Mouse (Mus musculus) heart, embryonic 16.5 days (tissue): ENCODE measurements at regions not wholly inside any gene's neighbourhood (a gene's known extent, or its start where the extent isn't known, plus 50 kb on each side); places are given as distances from the start of the nearest gene placed in this dataset.

ENCODE experiments used
- ATAC-seq: fragments of 200-750 bp; cut with Nextera tagmentation; replicated peaks from 2 replicates; pipeline ENCODE4 v1.8.0; 2017; ENCODE audit warnings: moderate number of reproducible peaks; ENCODE audit not compliant: insufficient read depth, low FRiP score; ENCODE audit errors: extremely low read depth
- H3K27ac ChIP-seq: fragments of 300-500 bp; sonication (generic); 2 replicates; pipeline ENCODE4 v1.5.1; 2014; ENCODE audit warnings: mild to moderate bottlenecking, low read length, control low read depth, moderate library complexity
- H3K27me3 ChIP-seq: fragments of 300-500 bp; sonication (generic); 2 replicates; pipeline ENCODE4 v1.6.1; 2014; ENCODE audit warnings: low read length, mixed read lengths; ENCODE audit not compliant: control insufficient read depth, insufficient read depth
- H3K36me3 ChIP-seq: fragments of 300-500 bp; sonication (generic); 2 replicates; pipeline ENCODE4 v1.6.1; 2014; ENCODE audit not compliant: control insufficient read depth, insufficient read depth
- H3K4me1 ChIP-seq: fragments of 300-500 bp; sonication (generic); 2 replicates; pipeline ENCODE4 v1.6.1; 2014; ENCODE audit warnings: low read length, mixed read lengths; ENCODE audit not compliant: control insufficient read depth, insufficient read depth
- H3K4me2 ChIP-seq: fragments of 300-500 bp; sonication (generic); 2 replicates; pipeline ENCODE4 v1.6.1; 2014; ENCODE audit warnings: low read depth, mild to moderate bottlenecking, control low read depth, low read length
- H3K4me3 ChIP-seq: fragments of 300-500 bp; sonication (generic); 2 replicates; pipeline ENCODE4 v1.5.1; 2014; ENCODE audit warnings: mild to moderate bottlenecking, control low read depth, low read length
- H3K9ac ChIP-seq: fragments of 300-500 bp; sonication (generic); 2 replicates; pipeline ENCODE4 v1.6.1; 2014; ENCODE audit warnings: low read length, control low read depth
- H3K9me3 ChIP-seq: fragments of 300-500 bp; sonication (generic); replicated peaks from 2 replicates; pipeline ENCODE4 v1.6.1; 2016; ENCODE audit warnings: low read length; ENCODE audit not compliant: control insufficient read depth
- WGBS: fragments of 180-500 bp; shearing (Covaris S2); extraction: QIAGEN DNeasy Blood & Tissue Kit; methylation state at CpG from one replicate; pipeline ENCODE4 v1.1.7; 2014; 5-methylcytosine and 5-hydroxymethylcytosine counted together

- no peaks in the 10 kb centered on the region for H3K36me3 ChIP-seq
- no peak for ATAC-seq
- H3K27ac ChIP-seq: no peak overlapping the region
- no peaks in the 10 kb centered on the region for H3K4me1 ChIP-seq
- 64% methylated on average over 10 of the region's 10 CpGs for WGBS
- H3K4me3 ChIP-seq: no peak overlapping the region
- no peaks in the 10 kb centered on the region for H3K9me3 ChIP-seq
- no peaks in the 10 kb centered on the region; the same call in 1 of the 2 replicates for H3K27me3 ChIP-seq
- no peak overlapping the region for H3K4me2 ChIP-seq
- H3K9ac ChIP-seq: no peak overlapping the region
These were observed 337.0 kb downstream of the Ptpru start for GRCm38 (mm10) chr4:131500928-131501650.

- no peaks in the 10 kb centered on the region for H3K27me3 ChIP-seq
- no peaks in the 10 kb centered on the region for H3K36me3 ChIP-seq
- H3K4me1 ChIP-seq: no peaks in the 10 kb centered on the region
- 60% methylated on average over 7 of the region's 7 CpGs for WGBS
- ATAC-seq: no peak
- H3K4me2 ChIP-seq: no peak overlapping the region
- no peak overlapping the region for H3K27ac ChIP-seq
- no peaks in the 10 kb centered on the region for H3K9me3 ChIP-seq
- no peak overlapping the region for H3K9ac ChIP-seq
- no peak overlapping the region for H3K4me3 ChIP-seq
These were observed 329.9 kb downstream of the Ptpru start for GRCm38 (mm10) chr4:131508154-131508553.

- Histone ChIP-seq H3K27ac (no peak overlapping the region), H3K4me3 (no peak overlapping the region), H3K4me1 (no peaks in the 10 kb centered on the region), H3K4me2 (no peak overlapping the region), H3K9me3 (no peaks in the 10 kb centered on the region), H3K36me3 (no peaks in the 10 kb centered on the region), H3K9ac (no peak overlapping the region), H3K27me3 (no peaks in the 10 kb centered on the region)
- no peak for ATAC-seq
- WGBS: 71% methylated on average over 3 of the region's 3 CpGs
These were observed 326.5 kb downstream of the Ptpru start for GRCm38 (mm10) chr4:131511586-131511985.

GRCm38 (mm10) chr4:131512768-131513167 is 325.3 kb downstream of the Ptpru start:
- Histone ChIP-seq H3K9ac (no peak overlapping the region), H3K4me3 (no peak overlapping the region), H3K4me1 (no peaks in the 10 kb centered on the region), H3K27me3 (no peaks in the 10 kb centered on the region), H3K36me3 (no peaks in the 10 kb centered on the region), H3K9me3 (no peaks in the 10 kb centered on the region), H3K4me2 (no peak overlapping the region), H3K27ac (no peak overlapping the region)
- no peak for ATAC-seq
- WGBS: 54% methylated on average over 7 of the region's 7 CpGs

GRCm38 (mm10) chr4:131520636-131521306 is 317.3 kb downstream of the Ptpru start:
- Histone ChIP-seq H3K9me3 (no peaks in the 10 kb centered on the region), H3K4me1 (no peaks in the 10 kb centered on the region), H3K4me2 (no peak overlapping the region), H3K27me3 (no peaks in the 10 kb centered on the region), H3K9ac (no peak overlapping the region), H3K36me3 (no peaks in the 10 kb centered on the region), H3K27ac (no peak overlapping the region), H3K4me3 (no peak overlapping the region)
- 74% methylated on average over 10 of the region's 10 CpGs for WGBS
- ATAC-seq: no peak

- no peaks in the 10 kb centered on the region for H3K27me3 ChIP-seq
- 58% methylated on average over 8 of the region's 8 CpGs for WGBS
- ATAC-seq: no peak
These were observed 316.8 kb downstream of the Ptpru start for GRCm38 (mm10) chr4:131521307-131521651.

GRCm38 (mm10) chr4:131525236-131525635 is 312.9 kb downstream of the Ptpru start:
- no peak overlapping the region for H3K4me3 ChIP-seq
- H3K27ac ChIP-seq: no peak overlapping the region
- H3K4me1 ChIP-seq: no peaks in the 10 kb centered on the region
- ATAC-seq: no peak
- H3K9ac ChIP-seq: no peak overlapping the region
- H3K4me2 ChIP-seq: no peak overlapping the region
- H3K9me3 ChIP-seq: no peaks in the 10 kb centered on the region
- H3K27me3 ChIP-seq: no peaks in the 10 kb centered on the region
- WGBS: 67% methylated on average over 3 of the region's 3 CpGs
- H3K36me3 ChIP-seq: no peaks in the 10 kb centered on the region

More at GRCm38 (mm10) chr4:131521307-131521651, 316.8 kb downstream of the Ptpru start:
- Histone ChIP-seq H3K27ac (no peak overlapping the region), H3K9me3 (no peaks in the 10 kb centered on the region), H3K4me3 (no peak overlapping the region), H3K4me1 (no peaks in the 10 kb centered on the region), H3K9ac (no peak overlapping the region), H3K4me2 (no peak overlapping the region), H3K36me3 (no peaks in the 10 kb centered on the region)

GRCm38 (mm10) chr4:131530491-131530890 is 307.6 kb downstream of the Ptpru start:
- no peak overlapping the region for H3K27ac ChIP-seq
- 55% methylated on average over 5 of the region's 5 CpGs for WGBS
- ATAC-seq: no peak
- H3K27me3 ChIP-seq: no peaks in the 10 kb centered on the region
- H3K9me3 ChIP-seq: no peaks in the 10 kb centered on the region
- no peak overlapping the region for H3K9ac ChIP-seq
- no peak overlapping the region for H3K4me3 ChIP-seq
- no peak overlapping the region for H3K4me2 ChIP-seq
- no peaks in the 10 kb centered on the region for H3K4me1 ChIP-seq
- no peaks in the 10 kb centered on the region for H3K36me3 ChIP-seq

GRCm38 (mm10) chr4:131531003-131531402 is 307.1 kb downstream of the Ptpru start:
- Histone ChIP-seq H3K27ac (no peak overlapping the region), H3K4me2 (no peak overlapping the region), H3K4me3 (no peak overlapping the region), H3K27me3 (no peaks in the 10 kb centered on the region), H3K9me3 (no peaks in the 10 kb centered on the region), H3K36me3 (no peaks in the 10 kb centered on the region), H3K4me1 (no peaks in the 10 kb centered on the region), H3K9ac (no peak overlapping the region)
- 61% methylated on average over 8 of the region's 8 CpGs for WGBS
- ATAC-seq: no peak
